Mouse (Mus musculus) liver, embryonic 11.5 days (tissue): ENCODE data around the gene Fbrsl1. TPM values are rescaled to one million over a fixed set of nuclear protein-coding genes. Genes with fewer than 3 reads are reported as not detected.
A peak's percentile ranks its signal among the peaks of the same experiment; 100 is the strongest.

Source experiments
- ATAC-seq: fragments of 200-750 bp; cut with Nextera tagmentation; replicated peaks from 2 replicates; pipeline ENCODE4 v1.8.0; 2017; ENCODE audit warnings: moderate number of reproducible peaks, mild to moderate bottlenecking, moderate TSS enrichment, moderate library complexity; ENCODE audit not compliant: low FRiP score
- DNase-seq: peaks from one replicate; pipeline ENCODE4 v3.0.0-alpha.2; 2017; ENCODE audit warnings: low spot score
- H3K27ac ChIP-seq: fragments of 300-500 bp; sonication (generic); 2 replicates; pipeline ENCODE4 v1.5.1; 2014; ENCODE audit warnings: mild to moderate bottlenecking, low read depth, low read length, control low read depth
- H3K27me3 ChIP-seq: fragments of 300-500 bp; sonication (generic); replicated peaks from 2 replicates; pipeline ENCODE4 v1.6.1; 2014; ENCODE audit warnings: low read length, mixed read lengths; ENCODE audit not compliant: control insufficient read depth, insufficient read depth
- H3K36me3 ChIP-seq: fragments of 300-500 bp; sonication (generic); 2 replicates; pipeline ENCODE4 v1.6.1; 2014; ENCODE audit warnings: mild to moderate bottlenecking, low read length, moderate library complexity, mixed read lengths; ENCODE audit not compliant: control insufficient read depth, insufficient read depth
- H3K4me1 ChIP-seq: fragments of 300-500 bp; sonication (generic); replicated peaks from 2 replicates; pipeline ENCODE4 v1.6.1; 2014; ENCODE audit warnings: low read length, mixed read lengths; ENCODE audit not compliant: control insufficient read depth, insufficient read depth
- H3K4me2 ChIP-seq: fragments of 300-500 bp; sonication (generic); 2 replicates; pipeline ENCODE4 v1.6.1; 2014; ENCODE audit warnings: mild to moderate bottlenecking, control low read depth, moderate library complexity
- H3K4me3 ChIP-seq: fragments of 300-500 bp; sonication (generic); 2 replicates; pipeline ENCODE4 v1.5.1; 2014; ENCODE audit warnings: low read depth, low read length, control low read depth
- H3K9ac ChIP-seq: fragments of 300-500 bp; sonication (generic); 2 replicates; pipeline ENCODE4 v1.6.1; 2014; ENCODE audit warnings: low read depth, low read length, control low read depth
- H3K9me3 ChIP-seq: fragments of 300-500 bp; sonication (generic); 2 replicates; pipeline ENCODE4 v1.6.1; 2016; ENCODE audit warnings: low read length, inconsistent platforms, mixed read lengths; ENCODE audit not compliant: control insufficient read depth
- WGBS: fragments of 180-500 bp; shearing (Covaris S2); extraction: QIAGEN DNeasy Blood & Tissue Kit; methylation state at CpG from one replicate; pipeline ENCODE4 v1.1.7; 2014; 5-methylcytosine and 5-hydroxymethylcytosine counted together
- polyA plus RNA-seq: library from polyadenylated mRNA; unstranded; fragments of >200 nt; fragmentation: Nextera tagmentation; extraction: Ambion mirVana; gene quantifications from 2 replicates; pipeline ENCODE4 v1.2.1, GENCODE M21; 2014

Fbrsl1 gene
- polyA plus RNA-seq, 1 experiment from 2014 or later: 13.8 TPM

GRCm38 (mm10) chr5:110345553-110345952, 102.8 kb downstream of the Fbrsl1 start:
- peaks cover 35% of the 10 kb centered on the region for H3K27me3 ChIP-seq
- H3K36me3 ChIP-seq: no peaks in the 10 kb centered on the region
- no peak overlapping the region for H3K27ac ChIP-seq
- DNase-seq: no peak
- no peak overlapping the region for H3K4me2 ChIP-seq
- 68% methylated on average over 4 of the region's 4 CpGs for WGBS
- H3K9ac ChIP-seq: no peak overlapping the region
- H3K9me3 ChIP-seq: no peaks in the 10 kb centered on the region
- no peak for ATAC-seq
- no peak overlapping the region for H3K4me3 ChIP-seq
- peaks cover 4% of the 10 kb centered on the region; the same call in 1 of the 2 replicates for H3K4me1 ChIP-seq

GRCm38 (mm10) chr5:110344524-110344923, 103.8 kb downstream of the Fbrsl1 start, which contains the start of gene Lrcol1:
Gene Lrcol1 (plus strand): TSS chr5:110344730.
- ATAC-seq (no peak), DNase-seq (no peak)
- H3K27ac ChIP-seq: no peak within 1 kb of the TSS
- H3K9ac ChIP-seq: no peak within 1 kb of the TSS
- H3K4me2 ChIP-seq: no peak within 1 kb of the TSS
- peaks cover 4% of the 10 kb centered on the region; the same call in 1 of the 2 replicates for H3K4me1 ChIP-seq
- H3K4me3 ChIP-seq: no peak within 1 kb of the TSS
- no peaks in the 10 kb centered on the region for H3K9me3 ChIP-seq
- H3K36me3 ChIP-seq: no peaks in the 10 kb centered on the region
- peaks cover 35% of the 10 kb centered on the region for H3K27me3 ChIP-seq
- 70% methylated on average over 4 of the region's 4 CpGs for WGBS

GRCm38 (mm10) chr5:110342648-110343284, 105.5 kb downstream of the Fbrsl1 start, which contains the start of gene P2rx2:
Gene P2rx2 (minus strand): TSS chr5:110343212.
- Histone ChIP-seq H3K9ac (no peak within 1 kb of the TSS), H3K4me1 (peaks cover 4% of the 10 kb centered on the region; the same call in 1 of the 2 replicates), H3K27me3 (peaks cover 35% of the 10 kb centered on the region), H3K27ac (no peak within 1 kb of the TSS), H3K36me3 (no peaks in the 10 kb centered on the region), H3K4me3 (peak within 1 kb of the TSS; percentile 45), H3K4me2 (peak within 1 kb of the TSS; percentile 69), H3K9me3 (no peaks in the 10 kb centered on the region)
- DNase-seq (peak; percentile 54), ATAC-seq (peak; percentile 38; the same call in 1 of the 2 replicates)
- WGBS: 2% methylated on average over 43 of the region's 43 CpGs

- H3K4me3 ChIP-seq: no peak overlapping the region
- no peak overlapping the region for H3K9ac ChIP-seq
- H3K4me2 ChIP-seq: no peak overlapping the region
- WGBS: 81% methylated on average over 2 of the region's 2 CpGs
- peaks cover 23% of the 10 kb centered on the region for H3K36me3 ChIP-seq
- peaks cover 25% of the 10 kb centered on the region for H3K27me3 ChIP-seq
- no peak for ATAC-seq
- peaks cover 4% of the 10 kb centered on the region; the same call in 1 of the 2 replicates for H3K4me1 ChIP-seq
- H3K9me3 ChIP-seq: no peaks in the 10 kb centered on the region
- DNase-seq: no peak
- H3K27ac ChIP-seq: no peak overlapping the region
Observed at GRCm38 (mm10) chr5:110338792-110339191, 109.5 kb downstream of the Fbrsl1 start.

GRCm38 (mm10) chr5:110330508-110330907, 117.8 kb downstream of the Fbrsl1 start:
- no peaks in the 10 kb centered on the region for H3K4me1 ChIP-seq
- no peak overlapping the region for H3K4me2 ChIP-seq
- no peak overlapping the region for H3K9ac ChIP-seq
- H3K4me3 ChIP-seq: no peak overlapping the region
- H3K36me3 ChIP-seq: peaks cover 45% of the 10 kb centered on the region
- 74% methylated on average over 3 of the region's 3 CpGs for WGBS
- ATAC-seq: no peak
- H3K27me3 ChIP-seq: no peaks in the 10 kb centered on the region
- H3K9me3 ChIP-seq: no peaks in the 10 kb centered on the region
- H3K27ac ChIP-seq: no peak overlapping the region
- DNase-seq: no peak

- Histone ChIP-seq H3K4me3 (no peak overlapping the region), H3K9ac (no peak overlapping the region), H3K27ac (no peak overlapping the region), H3K9me3 (no peaks in the 10 kb centered on the region), H3K4me2 (no peak overlapping the region), H3K36me3 (peaks cover 32% of the 10 kb centered on the region), H3K4me1 (no peaks in the 10 kb centered on the region), H3K27me3 (no peaks in the 10 kb centered on the region)
- ATAC-seq: no peak
- no peak for DNase-seq
- 91% methylated on average over 3 of the region's 3 CpGs for WGBS
Observed at GRCm38 (mm10) chr5:110313127-110313526, 135.2 kb downstream of the Fbrsl1 start.

Other genes with a start within 250 kb of the Fbrsl1 start
- 30.4 and 30.5 TPM in 2 replicates for gene Ankle2, start 217.5 kb downstream of the Fbrsl1 start, polyA plus RNA-seq
- 78.2 and 81.1 TPM in 2 replicates for gene Pgam5, start 178.6 kb downstream of the Fbrsl1 start, polyA plus RNA-seq
- gene Pxmp2, start 162.3 kb downstream of the Fbrsl1 start, polyA plus RNA-seq: 24.2 and 27.2 TPM in 2 replicates
- 41.4 and 42.9 TPM in 2 replicates for gene Pole, start 162.2 kb downstream of the Fbrsl1 start, polyA plus RNA-seq
- 0.14 and 0.29 TPM in 2 replicates for gene P2rx2, start 105.3 kb downstream of the Fbrsl1 start, polyA plus RNA-seq
- gene Lrcol1, start 103.8 kb downstream of the Fbrsl1 start, polyA plus RNA-seq: not detected in 2 replicates
- 0.07 TPM in 1 of 2 replicates, not detected in the other for gene Galnt9, start 95.9 kb upstream of the Fbrsl1 start, polyA plus RNA-seq
- gene Noc4l, start 204.9 kb upstream of the Fbrsl1 start, polyA plus RNA-seq: 128 and 131 TPM in 2 replicates
- gene Ddx51, start 204.9 kb upstream of the Fbrsl1 start, polyA plus RNA-seq: 37.1 and 44.6 TPM in 2 replicates